Mouse (Mus musculus): ENCODE data around the gene Dll1.

DNA sequence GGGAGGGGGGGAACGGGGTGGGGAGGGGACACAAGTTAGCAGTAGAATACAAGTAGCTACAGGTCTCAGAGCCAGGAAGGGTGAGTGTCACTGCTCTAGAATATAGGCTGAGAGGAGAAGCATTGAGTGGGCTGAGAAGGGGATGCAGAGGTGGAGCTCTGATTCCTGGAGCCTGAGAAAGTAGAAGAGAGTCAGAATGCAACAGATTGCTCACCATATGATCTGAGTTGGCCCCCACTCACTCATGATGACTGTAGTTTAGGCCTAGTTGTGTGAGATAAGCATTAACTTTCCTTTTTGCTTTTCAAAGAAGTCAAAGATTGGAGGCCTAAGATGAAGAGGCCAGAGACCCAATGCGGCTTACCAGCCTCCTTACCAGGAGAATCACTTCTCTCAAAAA lies 22.7 kb downstream of the Dll1 start:
- TF ChIP-seq CHD2 (IDR thresholded peaks at IDR 0.05; ENCODE audit: low read depth, low read length) (no peak), HCFC1 (IDR thresholded peaks at IDR 0.05; ENCODE audit: borderline replicate concordance, insufficient read depth, low read length) (no peak)

All from ES-E14 (cell line).